Mouse (Mus musculus): ENCODE results near the gene Scarb1.

The Scarb1 gene

DNA sequence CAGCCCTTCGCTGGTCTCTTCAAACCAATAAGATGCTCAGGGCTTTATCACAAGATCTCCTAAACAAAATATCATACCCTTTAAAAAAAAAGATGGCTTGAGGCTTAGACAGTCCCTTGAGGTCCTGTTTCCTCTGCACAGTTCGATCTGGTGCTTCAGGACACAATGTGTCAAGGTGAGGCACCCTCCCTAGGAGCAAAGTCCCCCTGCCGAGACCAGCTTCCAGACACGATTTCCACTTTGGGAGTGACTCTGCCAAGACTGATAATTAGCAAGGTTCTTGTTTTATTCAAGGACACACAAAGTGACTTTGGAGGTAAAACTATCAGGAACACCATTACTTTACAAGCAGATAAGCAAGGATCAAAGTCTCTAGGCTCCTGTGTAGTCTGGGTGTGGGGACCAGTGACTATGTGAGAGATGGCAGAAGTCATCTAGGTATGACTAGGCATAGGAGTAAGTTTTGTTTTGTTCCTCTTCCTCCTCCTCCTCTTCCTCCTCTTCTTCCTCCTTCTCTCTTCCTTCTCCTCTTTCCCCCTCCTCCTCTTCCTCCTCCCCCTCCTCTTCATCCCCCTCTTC, 24.0 kb upstream of the Scarb1 start:
- DNase-seq (ENCODE audit: low read depth, low spot score), result no peak

DNA sequence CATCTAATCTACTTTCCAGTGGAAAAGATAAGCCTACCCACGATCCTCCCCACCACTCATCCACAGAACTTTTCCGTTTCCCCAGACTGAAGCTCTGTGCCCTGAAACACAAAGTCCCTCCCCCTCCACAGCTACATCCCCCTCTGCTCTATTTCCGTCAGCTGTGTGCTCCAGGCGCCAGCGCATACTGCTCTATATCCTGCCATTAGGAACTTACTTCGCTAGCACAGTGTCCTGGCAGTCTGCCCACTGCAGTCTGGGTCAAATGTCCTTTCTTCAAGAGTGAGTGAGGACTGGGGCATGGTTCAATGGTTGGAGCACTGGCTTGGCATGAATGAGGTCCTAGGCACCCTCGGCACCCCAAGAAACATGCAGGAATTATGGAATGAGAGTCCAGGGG, 23.0 kb upstream of the Scarb1 start:
- DNase-seq (ENCODE audit: low read depth, low spot score), result no peak

DNA sequence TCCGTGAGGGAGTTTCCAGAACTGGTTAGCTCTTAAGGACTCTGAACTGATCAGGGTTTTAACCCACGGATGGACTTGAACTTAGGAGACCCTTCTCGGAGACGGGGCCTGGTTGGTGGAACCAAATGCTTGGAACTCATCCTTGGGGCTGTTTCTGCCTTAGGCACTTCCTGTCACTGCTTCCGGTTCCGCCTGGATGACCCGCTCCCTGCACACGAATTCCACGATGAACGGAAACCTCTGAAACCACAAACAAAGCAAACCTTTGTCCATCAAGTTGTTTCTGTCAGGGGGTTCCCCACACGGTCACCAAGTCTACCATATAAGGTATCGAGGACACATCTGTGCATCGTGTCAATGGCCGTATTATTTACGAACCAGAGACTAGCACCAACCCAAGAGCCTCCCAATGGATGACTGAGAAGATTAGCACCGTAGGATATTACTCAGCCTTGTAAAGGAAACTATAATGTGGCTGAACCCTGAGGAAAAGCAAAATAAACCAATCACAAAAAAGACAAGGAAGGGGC, 20.2 kb upstream of the Scarb1 start:
- no peak for DNase-seq (ENCODE audit: low read depth, low spot score)

DNA sequence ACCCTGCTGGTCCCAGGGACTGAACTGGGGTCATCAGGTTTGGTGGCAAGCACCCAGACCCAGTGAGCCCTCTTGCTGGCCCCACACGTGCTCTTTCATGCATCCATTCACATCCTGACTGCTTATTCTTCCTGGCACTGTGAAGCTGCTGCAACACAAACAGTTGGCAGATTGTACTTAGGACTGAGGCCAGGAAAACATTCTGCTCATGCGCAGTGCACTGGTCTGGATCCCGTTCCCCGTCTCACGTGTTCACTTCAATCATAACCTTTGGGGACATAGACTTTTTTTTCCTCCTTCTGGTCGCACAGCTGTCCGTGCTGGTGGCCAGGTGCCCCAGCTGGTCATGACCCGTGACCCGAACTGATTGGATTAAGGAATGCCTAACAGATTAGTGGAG, 19.7 kb upstream of the Scarb1 start:
- DNase-seq (ENCODE audit: low read depth, low spot score), result peak; percentile 54

DNA sequence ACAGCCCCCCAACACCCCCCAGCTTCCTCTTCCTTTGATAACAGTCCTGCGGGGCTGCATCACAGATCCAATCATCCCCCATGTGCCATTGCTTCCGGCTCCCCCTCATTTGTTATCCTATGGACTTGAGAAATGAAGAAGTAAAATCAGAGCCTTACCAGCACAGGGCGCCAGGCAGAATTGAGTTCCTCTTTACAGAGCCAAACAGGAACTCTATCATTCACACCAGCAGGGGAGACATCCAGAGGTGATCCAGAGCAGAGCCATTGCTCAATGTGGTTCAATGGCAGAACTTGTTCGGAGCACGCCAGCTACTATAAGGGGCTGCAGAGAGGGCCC, 17.3 kb upstream of the Scarb1 start:
- no peak for DNase-seq (ENCODE audit: low read depth, low spot score)

DNA sequence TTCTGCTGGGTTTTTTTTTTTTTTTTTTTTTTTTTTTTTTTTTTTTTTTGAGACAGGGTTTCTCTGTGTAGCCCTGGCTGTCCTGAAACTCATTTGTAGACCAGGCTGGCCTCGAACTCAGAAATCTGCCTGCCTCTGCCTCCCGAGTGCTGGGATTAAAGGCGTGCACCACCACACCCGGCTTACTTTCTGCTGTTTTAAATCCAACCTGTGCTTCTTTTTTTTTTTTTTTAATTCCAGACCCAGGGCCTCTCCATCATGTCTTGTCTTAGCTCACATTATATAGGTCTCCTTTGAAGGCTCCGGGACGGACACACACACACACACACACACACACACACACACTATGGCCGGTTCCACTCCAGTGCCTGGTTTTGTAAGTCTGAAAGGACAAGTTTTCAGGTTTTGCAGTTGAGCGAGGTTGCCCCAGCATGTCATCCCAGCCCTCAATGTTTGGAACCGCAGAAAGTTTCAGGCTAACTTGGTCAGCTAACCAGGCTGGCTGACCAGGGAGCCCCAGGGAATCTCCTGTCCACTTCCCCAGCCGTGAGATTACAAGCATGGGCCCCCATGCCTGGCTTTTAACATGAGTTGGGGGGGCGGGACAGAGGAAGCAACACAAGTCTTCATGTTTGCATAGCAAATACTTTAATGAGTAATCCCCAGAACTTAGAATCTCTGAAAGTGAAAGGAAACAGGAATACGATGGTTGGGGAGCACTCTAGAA, 16.8 kb upstream of the Scarb1 start:
- DNase-seq (ENCODE audit: low read depth, low spot score), result no peak

DNA sequence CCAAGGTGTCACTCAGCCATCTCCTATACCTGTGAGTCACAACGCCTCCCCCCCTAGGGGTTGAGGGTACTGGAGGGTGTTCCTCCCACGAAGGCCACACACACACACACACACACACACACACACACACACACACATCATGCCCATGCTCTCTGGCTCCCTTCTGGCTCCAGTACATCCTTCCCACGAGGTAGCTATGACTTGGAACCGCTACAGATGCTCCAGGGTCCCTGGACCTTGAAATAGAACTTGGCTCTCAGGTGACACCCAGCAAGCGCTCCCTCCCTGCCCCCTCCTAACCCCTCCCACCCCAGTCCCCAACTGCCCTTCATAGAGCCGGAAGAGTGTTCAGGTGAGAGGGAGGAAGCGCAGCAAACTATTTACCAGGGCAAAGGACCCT, 14.8 kb upstream of the Scarb1 start:
- no peak for DNase-seq (ENCODE audit: low read depth, low spot score)

DNA sequence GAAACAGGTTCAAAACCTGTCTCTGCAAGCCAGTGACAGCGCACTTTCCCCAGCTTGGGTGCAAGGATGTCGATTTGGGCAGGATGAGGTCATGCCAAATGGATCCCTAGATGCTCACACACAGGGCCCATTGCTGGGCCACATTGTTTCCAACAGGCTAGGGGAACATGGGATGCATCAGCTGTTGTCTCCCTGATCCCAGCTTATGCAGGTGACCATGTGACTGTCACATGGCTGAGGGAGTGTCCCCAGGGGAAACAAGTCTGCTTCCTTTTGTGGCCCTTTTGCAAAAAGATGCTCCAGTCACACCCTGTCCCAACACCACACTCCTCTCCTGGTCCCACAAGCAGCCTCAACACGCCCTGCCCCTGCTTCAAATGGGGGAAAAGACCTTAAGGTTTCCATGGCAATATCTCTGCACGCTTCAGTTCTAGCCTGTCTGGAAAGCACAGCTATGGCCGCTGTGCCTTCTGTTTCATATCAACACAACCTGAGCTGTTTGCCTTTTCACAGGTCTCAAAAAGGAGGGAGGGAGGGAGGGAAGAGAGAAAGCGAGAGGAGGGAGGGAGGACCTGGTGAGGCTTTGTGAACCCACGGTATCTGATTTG, 14.1 kb upstream of the Scarb1 start:
- DNase-seq (ENCODE audit: low read depth, low spot score), result no peak

DNA sequence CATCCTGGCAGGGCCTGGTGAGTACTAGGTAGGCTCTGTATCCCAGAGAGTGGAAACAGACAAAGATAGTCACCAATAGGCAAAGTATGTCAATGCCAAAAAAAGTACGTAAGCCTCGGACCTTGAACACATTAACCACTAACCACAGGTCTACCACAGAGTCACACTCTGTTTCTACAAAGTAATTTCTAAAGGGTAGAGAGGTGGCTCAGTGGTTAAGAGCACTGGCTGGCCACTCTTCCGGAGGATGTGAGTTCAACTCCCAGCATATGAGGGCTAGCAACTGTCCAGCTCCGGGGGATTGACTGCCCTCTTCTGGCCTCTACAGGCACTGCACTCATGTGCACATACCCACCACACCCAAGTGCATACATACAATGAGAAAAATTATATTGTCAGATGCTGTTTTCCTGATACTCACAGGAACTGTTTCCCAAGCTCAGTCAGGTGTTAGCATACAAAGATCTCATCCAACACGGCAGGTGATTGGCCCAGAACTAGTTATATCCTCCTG, 11.9 kb upstream of the Scarb1 start:
- no peak for DNase-seq (ENCODE audit: low read depth, low spot score)

DNA sequence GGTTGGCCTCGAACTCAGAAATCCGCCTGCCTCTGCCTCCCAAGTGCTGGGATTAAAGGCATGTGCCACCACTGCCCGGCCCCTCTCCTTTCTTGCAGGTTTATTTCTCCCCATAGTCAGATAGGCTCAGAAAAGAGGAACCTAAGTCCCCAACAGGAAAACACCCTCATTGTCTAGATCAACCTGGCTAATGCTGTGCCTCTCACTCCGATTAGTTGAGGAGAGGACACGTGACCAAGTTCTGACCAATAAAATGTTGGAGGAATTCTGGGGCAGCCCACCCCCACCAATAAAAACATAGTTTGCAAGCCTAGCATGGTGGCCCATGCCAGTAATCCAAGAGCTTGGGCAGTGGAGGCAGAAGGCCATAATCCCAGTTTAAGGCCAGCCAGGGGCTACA, 11.0 kb upstream of the Scarb1 start:
- no peak for DNase-seq (ENCODE audit: low read depth, low spot score)

DNA sequence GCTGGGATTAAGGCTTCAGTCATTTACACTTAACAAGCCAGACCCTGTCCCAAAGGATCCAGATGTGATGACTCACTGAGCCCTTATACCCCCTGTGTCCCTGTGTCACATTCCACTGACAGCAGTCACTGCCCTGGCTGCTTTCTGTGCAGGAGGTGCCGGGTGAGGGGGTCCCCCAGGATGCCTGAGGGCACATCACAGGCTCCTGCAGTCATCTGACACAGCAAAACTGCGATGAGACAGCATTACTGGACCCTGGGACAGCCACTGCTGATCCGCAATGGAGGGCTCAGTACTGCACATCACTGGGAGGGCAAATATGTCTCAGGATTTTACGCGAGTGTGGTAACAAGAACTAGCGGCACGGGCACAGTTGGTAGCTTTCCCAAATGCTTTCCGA, 10.2 kb upstream of the Scarb1 start:
- no peak for DNase-seq (ENCODE audit: low read depth, low spot score)

DNA sequence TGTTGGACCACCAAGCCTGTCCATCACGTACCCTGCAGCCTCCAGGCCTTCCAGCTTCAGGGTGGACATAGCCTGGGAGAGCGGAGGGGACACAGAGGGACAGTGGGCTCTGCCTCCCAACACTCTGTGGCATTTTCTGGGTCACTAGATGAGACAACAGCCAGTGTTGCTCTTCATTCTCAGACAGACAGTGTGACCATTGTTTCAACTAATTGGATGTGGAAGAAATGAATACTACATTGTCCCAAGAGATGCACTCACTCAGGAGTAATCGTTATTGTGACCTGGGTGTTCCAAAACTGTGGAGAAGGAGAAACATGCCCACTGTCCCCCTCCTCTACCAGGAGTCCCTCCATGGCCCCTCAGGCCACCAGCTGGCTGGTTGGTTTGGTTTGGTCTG, 8.5 kb upstream of the Scarb1 start:
- no peak for DNase-seq (ENCODE audit: low read depth, low spot score)

DNA sequence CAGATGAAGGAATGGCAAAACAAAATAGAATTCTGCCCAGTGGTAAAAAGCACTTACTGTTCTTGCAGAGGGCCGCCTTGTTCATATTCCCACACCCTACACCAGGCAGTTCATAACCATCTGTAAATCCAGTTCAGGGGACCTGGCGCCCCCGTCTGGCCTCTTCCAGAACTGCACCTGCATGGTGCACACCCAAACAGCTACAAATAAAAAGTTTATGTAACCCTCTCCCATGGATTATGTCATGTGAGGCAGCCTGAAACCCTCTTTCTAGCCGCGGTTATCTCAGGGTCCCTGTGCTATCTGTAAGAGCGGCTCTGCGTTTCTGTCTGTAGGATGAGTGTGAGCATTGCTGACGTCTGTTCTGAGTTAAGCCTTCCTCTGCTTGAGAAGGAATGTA, 7.6 kb upstream of the Scarb1 start:
- DNase-seq (ENCODE audit: low read depth, low spot score), result no peak

DNA sequence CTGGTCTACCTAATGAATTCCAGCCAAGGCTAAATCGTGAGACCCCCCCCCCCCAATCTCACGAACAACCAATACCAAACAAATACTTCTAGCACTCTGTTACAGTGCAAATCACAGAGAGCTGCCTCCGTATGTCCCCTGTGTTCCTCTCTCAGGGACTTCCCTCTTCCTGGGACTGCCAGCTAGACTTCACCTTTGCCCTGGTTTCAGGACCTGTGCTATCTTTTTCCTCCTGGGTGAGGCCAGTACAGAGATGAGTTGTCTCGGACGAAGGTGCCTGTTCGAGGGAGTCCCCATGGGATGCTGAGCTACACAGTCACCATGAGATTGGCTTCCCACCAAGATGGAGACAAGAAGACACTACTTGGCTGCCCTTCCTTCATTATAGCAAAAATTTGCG, 7.2 kb upstream of the Scarb1 start:
- no peak for DNase-seq (ENCODE audit: low read depth, low spot score)

DNA sequence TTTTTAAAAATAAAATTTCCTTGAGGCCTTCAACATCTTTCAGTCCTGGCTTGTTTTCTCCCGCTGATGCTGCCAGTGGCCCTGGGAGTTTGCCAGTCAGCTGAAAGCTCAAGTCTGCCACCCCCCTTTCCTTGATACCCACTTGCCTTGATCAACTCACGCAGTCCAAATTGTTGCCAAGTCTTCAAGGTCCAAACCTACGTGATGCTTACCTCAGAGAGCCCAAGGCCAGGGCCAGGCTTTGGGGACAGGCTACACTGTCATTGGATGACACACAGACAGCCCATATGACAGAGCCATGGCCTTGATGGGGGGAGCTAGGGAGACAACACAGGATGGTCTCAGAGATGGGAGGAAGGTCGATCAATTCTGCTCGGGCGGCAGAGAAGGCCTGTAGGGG, 3.4 kb upstream of the Scarb1 start:
- no peak for DNase-seq (ENCODE audit: low read depth, low spot score)

DNA sequence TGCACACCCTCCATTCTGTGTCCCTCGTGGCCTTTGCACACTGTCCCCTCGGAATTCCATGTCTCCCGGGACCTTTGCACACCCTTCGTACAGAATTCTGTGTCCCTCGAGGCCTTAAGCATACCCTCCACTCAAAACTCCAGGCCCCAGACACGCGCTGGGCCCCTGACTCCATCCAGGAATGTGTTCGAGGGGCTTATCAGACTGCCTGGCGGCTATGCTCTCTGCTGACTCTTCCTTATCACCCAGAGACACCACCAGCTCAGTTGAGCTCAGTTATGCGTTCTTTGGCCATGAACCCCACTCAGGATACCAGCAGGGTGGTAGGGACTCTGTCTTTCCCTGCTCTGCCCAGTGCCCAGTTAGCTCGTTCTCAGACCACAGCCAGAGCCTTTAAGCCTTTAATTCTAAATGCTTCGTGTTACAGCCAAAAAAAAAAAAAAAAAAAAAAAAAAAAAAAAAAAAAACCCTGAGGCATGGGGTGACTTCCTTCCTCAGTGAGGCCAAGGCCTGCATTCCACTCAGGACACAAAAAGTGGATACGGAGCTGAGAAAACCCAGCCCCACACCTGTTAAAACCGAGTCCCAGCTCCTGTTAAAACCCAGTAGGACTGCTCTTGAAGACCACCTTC, 681 bp upstream of the Scarb1 start:
- DNase-seq (ENCODE audit: low read depth, low spot score), result no peak

DNA sequence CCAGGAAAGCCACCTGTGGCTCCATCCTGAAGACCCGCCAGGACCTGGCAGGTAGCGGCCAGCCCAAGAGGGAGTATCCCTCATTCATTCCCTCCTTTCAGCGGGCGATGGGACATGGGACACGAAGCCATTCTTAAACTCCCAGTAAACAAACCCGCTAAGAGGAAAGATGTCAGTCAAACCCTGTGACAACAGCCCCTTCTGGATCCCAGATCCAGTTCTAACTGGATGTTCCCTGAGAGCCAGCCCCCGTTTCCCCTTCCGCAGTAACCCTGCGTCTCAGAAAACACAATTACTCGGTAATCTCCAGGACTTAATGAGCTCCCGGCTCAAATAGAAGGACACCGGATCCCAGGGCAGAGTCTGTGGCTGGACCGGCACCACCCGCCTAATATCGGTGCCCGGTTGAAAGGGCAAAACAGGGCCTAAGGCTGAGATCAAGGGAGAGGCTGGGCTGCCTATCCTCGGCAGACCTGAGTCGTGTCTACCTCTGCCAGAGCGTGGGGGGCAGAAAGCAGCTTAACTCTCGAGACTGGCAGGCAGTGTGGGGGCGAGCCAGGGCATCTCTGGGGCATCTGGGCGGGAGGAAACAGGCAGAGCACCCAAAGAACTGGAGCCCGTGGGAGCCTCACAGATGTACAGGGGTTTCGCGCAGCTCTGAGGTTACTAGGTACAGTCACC, 903 bp downstream of the Scarb1 start:
- DNase-seq (ENCODE audit: low read depth, low spot score), result peak; percentile 36

DNA sequence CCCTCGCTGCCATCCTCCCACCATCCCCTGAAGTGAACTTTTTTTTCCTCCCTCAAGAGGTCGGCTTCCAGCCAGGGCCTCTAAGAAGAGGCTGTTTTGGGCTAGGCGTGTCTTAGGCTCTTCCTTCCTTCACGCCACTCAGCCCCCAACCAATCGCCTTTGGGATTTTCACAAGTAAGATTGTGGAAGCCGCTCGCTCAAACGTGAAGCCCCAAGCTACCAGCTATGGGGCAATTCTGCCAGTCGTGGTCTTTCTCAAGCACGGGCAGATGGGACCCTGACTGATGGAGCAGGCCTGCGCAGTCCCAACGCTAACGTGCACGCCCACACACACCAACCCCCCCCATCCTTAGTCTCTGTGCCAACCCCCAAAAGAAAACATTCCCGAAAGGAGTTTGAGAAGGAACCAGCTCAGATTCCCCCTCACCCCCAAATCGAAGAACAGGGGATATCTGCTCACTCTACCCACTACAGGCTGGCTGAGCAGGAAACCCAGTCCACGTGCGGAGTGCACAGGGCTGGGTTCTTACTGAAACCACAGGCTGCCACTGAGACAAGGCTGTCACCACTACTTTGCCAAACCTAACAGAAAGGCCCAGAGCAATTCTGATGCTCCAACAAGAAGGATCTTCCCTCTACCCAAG, 1.7 kb downstream of the Scarb1 start:
- DNase-seq (ENCODE audit: low read depth, low spot score), result no peak

DNA sequence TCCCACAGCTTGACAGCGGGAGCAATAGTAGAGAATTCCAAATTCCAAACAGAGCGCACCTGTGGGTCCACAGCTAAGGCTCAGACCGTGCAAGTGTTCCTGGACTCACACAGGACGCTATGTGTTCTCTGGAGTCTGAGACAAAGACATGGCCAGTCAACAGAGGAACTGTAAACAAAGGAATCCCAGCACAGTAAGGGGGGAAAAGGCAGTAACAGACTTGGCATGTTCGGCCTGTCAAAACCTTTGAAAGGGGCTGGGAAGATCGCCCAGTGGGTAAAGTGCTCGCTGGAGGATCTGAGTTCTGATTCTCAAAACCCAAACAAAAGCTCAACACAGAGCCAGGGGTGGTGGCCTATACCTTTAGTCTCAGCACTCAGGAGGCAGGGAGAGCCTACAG, 3.4 kb downstream of the Scarb1 start:
- no peak for DNase-seq (ENCODE audit: low read depth, low spot score)

DNA sequence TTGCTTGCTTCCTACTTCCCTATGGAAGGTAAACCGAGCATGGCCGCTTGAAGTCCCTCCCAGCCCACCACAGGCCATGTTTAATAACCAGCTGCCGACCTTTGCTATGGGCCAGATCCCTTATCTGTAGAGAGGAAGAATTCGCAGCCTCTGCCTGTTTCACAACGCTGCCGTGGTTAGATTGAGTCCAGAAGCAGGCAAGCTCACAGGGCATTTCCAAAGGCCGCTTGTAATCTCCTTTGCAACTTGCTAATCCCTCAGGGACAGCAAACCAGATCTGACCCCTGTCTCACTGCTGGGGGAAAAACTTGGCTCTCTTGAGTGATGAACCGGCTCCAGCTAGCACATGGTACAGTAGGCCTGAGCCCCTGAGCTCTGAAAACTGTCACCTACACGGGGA, 3.9 kb downstream of the Scarb1 start:
- DNase-seq (ENCODE audit: low read depth, low spot score), result peak; percentile 71

DNA sequence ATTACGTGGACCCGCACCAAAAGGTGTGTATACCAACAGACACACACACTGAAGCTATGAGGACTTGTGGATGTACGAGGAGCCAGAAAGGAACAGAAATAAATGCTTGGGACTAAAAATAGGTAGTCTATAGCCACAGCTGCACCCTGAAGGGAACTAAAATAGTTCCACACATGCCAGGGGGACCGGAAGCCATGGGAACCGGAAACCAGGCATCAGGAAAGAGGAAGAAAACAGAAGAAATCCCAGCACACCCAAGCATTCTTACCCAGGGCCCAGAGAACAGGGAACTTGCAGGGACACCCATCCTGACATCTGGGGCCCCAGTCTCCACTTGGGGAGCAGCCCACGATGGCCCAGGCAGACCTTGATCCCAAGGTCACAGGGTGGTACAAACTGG, 7.9 kb downstream of the Scarb1 start:
- DNase-seq (ENCODE audit: low read depth, low spot score), result no peak

DNA sequence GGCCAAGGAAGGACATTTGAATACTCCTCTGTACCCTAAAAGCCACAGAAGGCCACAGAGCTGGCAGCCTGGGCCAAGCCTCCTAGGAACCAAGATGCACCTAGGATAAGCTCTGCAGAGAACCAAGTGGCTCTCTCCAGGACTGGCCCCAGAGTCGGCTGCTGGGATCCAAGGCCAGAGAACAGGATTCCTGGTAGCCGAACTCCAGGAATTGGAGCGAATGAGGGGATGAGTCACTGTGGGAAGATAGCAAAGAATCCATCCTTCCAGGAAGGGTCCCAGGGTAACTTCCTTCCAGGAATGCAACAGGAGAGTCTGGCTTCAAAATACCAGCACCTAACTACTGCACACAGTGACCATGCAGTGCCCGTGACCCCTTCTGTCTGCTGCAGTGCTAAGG, 8.6 kb downstream of the Scarb1 start:
- no peak for DNase-seq (ENCODE audit: low read depth, low spot score)
